Mouse (Mus musculus): ENCODE results near the gene Vmn2r118.

The Vmn2r118 gene

DNA sequence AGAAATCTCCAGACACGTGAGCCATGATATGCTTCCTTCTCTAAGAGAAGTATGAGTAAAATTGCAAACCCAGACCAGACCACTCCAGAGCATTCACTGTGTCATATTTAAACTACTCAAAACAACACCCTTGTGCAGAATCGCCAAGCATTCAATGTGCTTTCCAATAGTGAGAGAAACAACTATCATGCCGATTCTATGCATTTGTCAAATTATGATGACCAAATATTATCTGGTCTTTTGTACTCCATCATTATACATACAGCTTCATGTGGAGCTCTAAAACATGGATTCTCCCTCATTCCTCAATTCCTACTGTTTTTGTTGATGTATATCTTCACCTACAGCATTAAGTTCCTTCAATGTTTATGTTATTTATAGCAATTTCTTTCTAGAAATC, at the start of gene Vmn2r118:
Gene Vmn2r118 (minus strand): TSS at position 101 of the 400 bp plus-strand sequence.
- no peak for DNase-seq (ENCODE audit: inconsistent age in 2 of 2, low spot score in 1 of 2)

DNA sequence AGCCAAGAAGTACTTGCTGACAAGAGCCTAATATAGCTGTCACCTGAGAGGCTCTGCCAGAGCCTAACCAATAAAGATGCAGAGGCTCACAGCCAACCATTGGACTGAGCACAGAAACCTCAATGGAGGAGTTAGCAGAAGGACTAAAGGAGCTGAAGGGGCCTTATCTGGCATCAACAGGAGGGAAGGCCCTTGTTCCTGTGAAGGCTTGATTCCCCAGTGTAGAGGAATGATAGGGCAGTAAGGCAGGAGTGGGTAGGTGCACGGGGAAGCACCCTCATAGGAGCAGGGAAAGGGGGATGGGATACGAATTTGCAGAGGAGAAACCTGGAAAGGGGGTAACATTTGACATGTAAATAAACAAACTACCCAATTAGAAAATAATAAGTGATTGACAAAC, 36.1 kb upstream of the Vmn2r118 start:
- DNase-seq (ENCODE audit: inconsistent age in 2 of 2, low spot score in 1 of 2) = no peak

DNA sequence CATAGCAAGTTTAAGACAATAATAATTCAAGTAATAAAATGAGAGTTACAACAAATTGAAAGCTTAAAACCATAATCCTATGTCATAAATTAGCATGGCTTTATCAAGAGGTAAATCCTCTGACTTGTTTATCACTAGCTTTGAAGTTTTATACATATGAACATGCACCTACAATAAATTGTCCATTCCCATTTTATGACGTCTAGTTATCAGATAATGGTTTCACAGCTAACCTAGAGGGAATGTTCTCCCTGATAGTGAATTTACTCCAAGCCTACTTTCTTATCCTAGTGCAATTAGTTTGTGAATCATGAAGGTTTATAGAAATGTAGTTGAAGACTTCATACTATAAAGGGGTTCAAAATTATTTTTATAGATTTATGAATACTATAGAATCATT, 34.2 kb downstream of the Vmn2r118 start:
- no peak for DNase-seq (ENCODE audit: inconsistent age in 2 of 2, low spot score in 1 of 2)

DNA sequence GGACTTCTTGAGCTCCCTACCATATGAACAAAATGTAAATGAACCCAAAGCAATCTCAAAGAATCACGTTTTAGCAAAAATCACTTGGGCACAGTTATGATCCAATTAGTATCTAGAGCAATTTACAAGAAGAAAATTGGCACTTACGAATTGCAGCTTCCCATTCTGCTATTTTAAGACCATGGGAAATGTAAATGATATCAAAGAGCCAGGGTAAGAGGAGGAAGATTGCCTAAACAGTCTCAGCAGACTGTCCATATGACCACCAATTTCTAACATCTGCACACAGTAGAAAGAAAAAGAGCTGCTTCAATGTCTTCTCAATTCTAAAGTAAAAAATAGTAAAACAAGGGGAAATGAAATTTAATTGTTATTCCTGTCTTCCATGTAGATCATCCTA, 63.2 kb downstream of the Vmn2r118 start:
- DNase-seq (ENCODE audit: inconsistent age in 2 of 2, low spot score in 1 of 2) = no peak

DNA sequence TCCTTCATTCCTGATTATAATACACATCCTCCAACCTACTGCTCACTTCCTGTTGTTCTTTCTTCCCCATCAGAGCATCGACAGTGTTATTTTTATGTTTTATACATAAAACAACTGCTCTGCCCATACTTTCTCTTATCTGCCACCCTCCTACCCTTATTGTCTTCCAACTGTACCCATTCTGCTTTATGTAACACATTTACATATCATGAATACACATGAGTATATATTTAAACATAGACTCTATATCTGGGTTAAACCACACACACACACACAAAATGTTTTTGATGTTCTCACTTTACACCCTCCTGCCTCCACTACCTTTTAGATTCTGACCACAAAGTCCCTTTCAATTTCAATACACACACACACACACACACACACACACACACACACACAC, 76.5 kb downstream of the Vmn2r118 start:
- no peak for DNase-seq (ENCODE audit: inconsistent age in 2 of 2, low spot score in 1 of 2)
